Mouse (Mus musculus) neural tube, embryonic 11.5 days (tissue): Measurements from ENCODE around the gene Cnr2. TPM values are rescaled to one million over a fixed set of nuclear protein-coding genes. Genes with fewer than 3 reads are reported as not detected.

Experiments
- ATAC-seq: fragments of 200-750 bp; cut with Nextera tagmentation; 2 replicates; pipeline ENCODE4 v1.8.0; 2017; ENCODE audit warnings: moderate number of reproducible peaks, mild to moderate bottlenecking, moderate TSS enrichment, moderate library complexity; ENCODE audit not compliant: insufficient read depth, low FRiP score, low TSS enrichment
- DNase-seq: peaks from one replicate; pipeline ENCODE4 v3.0.0-alpha.2; 2015; ENCODE audit warnings: low spot score
- H3K27ac ChIP-seq: fragments of 300-500 bp; sonication (generic); 2 replicates; pipeline ENCODE4 v1.5.1; 2014; ENCODE audit warnings: low read depth, mild to moderate bottlenecking, low read length
- H3K27me3 ChIP-seq: fragments of 300-500 bp; sonication (generic); 2 replicates; pipeline ENCODE4 v1.6.1; 2014; ENCODE audit warnings: mild to moderate bottlenecking, low read length, mixed read lengths; ENCODE audit not compliant: control insufficient read depth, insufficient read depth
- H3K36me3 ChIP-seq: fragments of 300-500 bp; sonication (generic); 2 replicates; pipeline ENCODE4 v1.6.1; 2014; ENCODE audit warnings: mild to moderate bottlenecking, low read length, moderate library complexity, mixed read lengths; ENCODE audit not compliant: control insufficient read depth, insufficient read depth
- H3K4me1 ChIP-seq: fragments of 300-500 bp; sonication (generic); 2 replicates; pipeline ENCODE4 v1.6.1; 2014; ENCODE audit warnings: low read length, mixed read lengths; ENCODE audit not compliant: control insufficient read depth, insufficient read depth
- H3K4me2 ChIP-seq: fragments of 300-500 bp; sonication (generic); 2 replicates; pipeline ENCODE4 v1.6.1; 2014; ENCODE audit warnings: low read depth, mild to moderate bottlenecking, moderate library complexity
- H3K4me3 ChIP-seq: fragments of 300-500 bp; sonication (generic); 2 replicates; pipeline ENCODE4 v1.5.1; 2014; ENCODE audit warnings: low read depth, low read length
- H3K9ac ChIP-seq: fragments of 300-500 bp; sonication (generic); 2 replicates; pipeline ENCODE4 v1.6.1; 2014; ENCODE audit warnings: mild to moderate bottlenecking, low read length
- H3K9me3 ChIP-seq: fragments of 300-500 bp; sonication (generic); 2 replicates; pipeline ENCODE4 v1.6.1; 2016; ENCODE audit warnings: low read length; ENCODE audit not compliant: control insufficient read depth
- WGBS: fragments of 180-500 bp; shearing (Covaris S2); extraction: QIAGEN DNeasy Blood & Tissue Kit; methylation state at CpG from one replicate; pipeline ENCODE4 v1.1.7; 2014; 5-methylcytosine and 5-hydroxymethylcytosine counted together
- polyA plus RNA-seq: library from polyadenylated mRNA; unstranded; fragments of >200 nt; fragmentation: Nextera tagmentation; extraction: Ambion mirVana; gene quantifications from 2 replicates; pipeline ENCODE4 v1.2.1, GENCODE M21; 2014

Gene Cnr2
- polyA plus RNA-seq, 1 experiment from 2014 or later: 1.0 TPM

GRCm38 (mm10) chr4:135920304-135921241, 25.4 kb downstream of the Cnr2 start, which contains the start of gene Fuca1:
TSS of gene Fuca1 (plus strand) at chr4:135920735.
- DNase-seq: peak; percentile 97
- 2% methylated on average over 60 of the region's 60 CpGs for WGBS
- Histone ChIP-seq H3K27ac (peak within 1 kb of the TSS; percentile 17), H3K27me3 (no peaks in the 10 kb centered on the region), H3K9me3 (no peaks in the 10 kb centered on the region), H3K4me2 (peak within 1 kb of the TSS; percentile 63), H3K4me3 (peak within 1 kb of the TSS; percentile 63), H3K4me1 (peaks cover 8% of the 10 kb centered on the region; the same call in 1 of the 2 replicates), H3K36me3 (no peaks in the 10 kb centered on the region), H3K9ac (peak within 1 kb of the TSS; percentile 74)
- peak; percentile 92 for ATAC-seq

GRCm38 (mm10) chr4:135921257-135922120, 26.3 kb downstream of the Cnr2 start:
- Histone ChIP-seq H3K27me3 (no peaks in the 10 kb centered on the region), H3K4me2 (peak overlapping the region; percentile 63), H3K4me3 (peak overlapping the region; percentile 63), H3K36me3 (no peaks in the 10 kb centered on the region; the same call in 1 of the 2 replicates), H3K9ac (peak overlapping the region; percentile 74), H3K27ac (peak overlapping the region; percentile 17; the same call in 1 of the 2 replicates), H3K9me3 (no peaks in the 10 kb centered on the region), H3K4me1 (peaks cover 8% of the 10 kb centered on the region; the same call in 1 of the 2 replicates)
- WGBS: 11% methylated on average over 26 of the region's 26 CpGs
- no peak for ATAC-seq
- peak; percentile 16 for DNase-seq

DNA sequence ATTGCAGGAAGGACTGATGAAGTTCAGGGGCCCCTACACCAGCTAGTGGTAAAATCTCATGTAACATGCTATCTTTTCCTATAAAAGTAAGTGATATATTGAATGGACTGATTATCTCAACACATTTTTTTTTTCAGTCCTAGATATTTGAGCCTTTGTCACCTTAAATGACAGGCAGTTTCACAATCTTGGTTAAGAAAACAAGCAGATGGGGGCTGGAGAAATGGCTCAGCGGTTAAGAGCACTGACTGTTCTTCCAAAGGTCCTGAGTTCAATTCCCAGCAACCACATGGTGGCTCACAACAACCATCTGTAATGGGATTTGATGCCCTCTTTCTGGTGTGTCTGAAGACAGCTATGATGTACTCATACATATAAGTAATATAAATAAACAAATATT, 27.0 kb downstream of the Cnr2 start:
- no peaks in the 10 kb centered on the region; the same call in 1 of the 2 replicates for H3K36me3 ChIP-seq
- H3K9ac ChIP-seq: no peak overlapping the region
- no peaks in the 10 kb centered on the region for H3K9me3 ChIP-seq
- WGBS: 89% methylated on average over 1 of the region's 1 CpGs
- no peak for ATAC-seq
- H3K27me3 ChIP-seq: no peaks in the 10 kb centered on the region
- H3K27ac ChIP-seq: no peak overlapping the region
- no peak overlapping the region for H3K4me3 ChIP-seq
- H3K4me1 ChIP-seq: peaks cover 8% of the 10 kb centered on the region; the same call in 1 of the 2 replicates
- peak overlapping the region; percentile 63 for H3K4me2 ChIP-seq
- no peak for DNase-seq

GRCm38 (mm10) chr4:135924418-135924817, 29.2 kb downstream of the Cnr2 start:
- peaks cover 8% of the 10 kb centered on the region; the same call in 1 of the 2 replicates for H3K4me1 ChIP-seq
- DNase-seq: no peak
- 87% methylated on average over 2 of the region's 2 CpGs for WGBS

DNA sequence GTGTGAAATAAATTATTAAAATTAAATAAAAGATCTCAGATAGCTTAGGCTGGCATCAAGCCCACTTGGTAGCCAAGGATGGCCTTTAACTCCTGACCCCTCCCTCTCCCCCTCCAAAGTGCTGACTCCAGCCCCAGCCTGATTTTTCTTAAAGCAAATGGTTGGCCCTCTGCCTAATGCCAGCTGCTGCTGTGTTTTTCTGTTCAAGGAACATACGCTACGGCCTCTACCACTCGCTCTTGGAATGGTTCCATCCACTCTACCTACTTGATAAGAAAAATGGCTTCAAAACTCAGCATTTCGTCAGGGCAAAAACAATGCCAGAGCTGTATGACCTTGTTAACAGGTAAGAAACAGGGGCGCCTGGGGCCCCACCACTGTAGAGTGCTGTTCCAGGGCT, 30.1 kb downstream of the Cnr2 start:
- no peak overlapping the region for H3K9ac ChIP-seq
- H3K4me3 ChIP-seq: no peak overlapping the region
- H3K9me3 ChIP-seq: no peaks in the 10 kb centered on the region
- ATAC-seq (no peak), DNase-seq (no peak)
- peaks cover 8% of the 10 kb centered on the region; the same call in 1 of the 2 replicates for H3K4me1 ChIP-seq
- no peaks in the 10 kb centered on the region for H3K27me3 ChIP-seq
- 89% methylated on average over 5 of the region's 5 CpGs for WGBS
- H3K4me2 ChIP-seq: no peak overlapping the region
- H3K36me3 ChIP-seq: no peaks in the 10 kb centered on the region; the same call in 1 of the 2 replicates
- H3K27ac ChIP-seq: no peak overlapping the region

More at GRCm38 (mm10) chr4:135924418-135924817, 29.2 kb downstream of the Cnr2 start:
- Histone ChIP-seq H3K27ac (no peak overlapping the region), H3K4me3 (no peak overlapping the region), H3K36me3 (no peaks in the 10 kb centered on the region; the same call in 1 of the 2 replicates), H3K9ac (no peak overlapping the region), H3K4me2 (no peak overlapping the region), H3K27me3 (no peaks in the 10 kb centered on the region), H3K9me3 (no peaks in the 10 kb centered on the region)
- no peak for ATAC-seq

DNA sequence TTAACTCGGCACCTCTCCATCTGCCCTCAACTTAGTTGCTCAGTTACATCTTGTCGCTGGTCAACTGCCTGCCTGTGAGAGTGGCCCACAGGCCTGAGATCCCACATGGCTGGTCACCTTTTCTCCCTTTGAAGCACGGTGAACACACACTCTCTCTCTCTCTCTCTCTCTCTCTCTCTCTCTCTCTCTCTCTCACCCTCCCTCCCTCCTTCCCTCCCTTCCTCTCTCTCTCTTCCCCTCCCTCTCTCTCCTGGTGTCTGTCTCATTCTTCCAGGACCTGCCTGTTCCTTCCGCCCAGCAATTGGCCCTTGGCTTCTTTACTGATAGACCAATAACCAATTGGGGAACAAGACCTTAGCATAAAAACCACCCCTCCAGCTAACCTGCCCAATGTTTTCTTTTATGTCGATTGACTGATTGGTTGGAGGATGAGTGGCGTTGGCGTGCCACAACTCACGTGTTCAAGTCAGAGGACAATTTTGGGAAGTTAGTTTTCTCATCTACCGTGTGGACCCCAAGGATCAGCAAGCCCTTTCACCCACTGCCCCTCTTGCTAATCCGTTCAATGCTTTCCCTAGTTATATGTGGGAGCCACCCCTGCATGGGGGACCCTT, 31.1 kb downstream of the Cnr2 start:
- no peak overlapping the region for H3K9ac ChIP-seq
- no peak overlapping the region for H3K27ac ChIP-seq
- 91% methylated on average over 10 of the region's 10 CpGs for WGBS
- DNase-seq: no peak
- no peaks in the 10 kb centered on the region for H3K27me3 ChIP-seq
- H3K4me3 ChIP-seq: no peak overlapping the region
- H3K9me3 ChIP-seq: no peaks in the 10 kb centered on the region
- no peaks in the 10 kb centered on the region; the same call in 1 of the 2 replicates for H3K36me3 ChIP-seq
- peaks cover 7% of the 10 kb centered on the region; the same call in 1 of the 2 replicates for H3K4me1 ChIP-seq
- no peak overlapping the region for H3K4me2 ChIP-seq
- ATAC-seq: no peak

GRCm38 (mm10) chr4:135926861-135927260, 31.7 kb downstream of the Cnr2 start:
- no peak for DNase-seq
- no peaks in the 10 kb centered on the region for H3K27me3 ChIP-seq
- H3K36me3 ChIP-seq: no peaks in the 10 kb centered on the region; the same call in 1 of the 2 replicates
- no peak for ATAC-seq
- 93% methylated on average over 3 of the region's 3 CpGs for WGBS
- peaks cover 2% of the 10 kb centered on the region; the same call in 1 of the 2 replicates for H3K4me1 ChIP-seq
- no peak overlapping the region for H3K9ac ChIP-seq
- H3K27ac ChIP-seq: no peak overlapping the region
- H3K9me3 ChIP-seq: no peaks in the 10 kb centered on the region
- H3K4me3 ChIP-seq: no peak overlapping the region
- H3K4me2 ChIP-seq: no peak overlapping the region

DNA sequence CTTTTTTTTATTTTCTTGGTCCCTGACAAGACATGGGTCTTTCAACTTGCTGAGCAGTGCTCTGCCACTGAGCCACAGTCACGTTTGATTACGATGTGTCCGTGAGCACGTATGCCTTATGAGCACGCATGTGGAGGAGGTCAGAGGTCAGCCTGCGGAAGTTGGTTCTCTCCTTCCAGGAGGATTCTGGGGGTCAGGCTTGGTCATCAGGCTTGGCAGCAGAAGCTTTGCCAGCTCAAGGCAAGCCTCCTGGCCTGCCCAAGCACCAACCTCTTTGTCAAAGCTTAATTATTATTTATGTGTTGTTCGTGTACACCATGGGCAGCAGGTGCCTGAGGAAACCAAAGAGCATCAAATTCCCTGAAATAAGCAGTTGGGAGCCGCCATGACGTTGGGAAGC, 33.2 kb downstream of the Cnr2 start:
- ATAC-seq (no peak), DNase-seq (no peak)
- no peaks in the 10 kb centered on the region for H3K27me3 ChIP-seq
- no peak overlapping the region for H3K4me2 ChIP-seq
- no peaks in the 10 kb centered on the region for H3K4me1 ChIP-seq
- no peak overlapping the region for H3K27ac ChIP-seq
- WGBS: 83% methylated on average over 9 of the region's 9 CpGs
- H3K9me3 ChIP-seq: no peaks in the 10 kb centered on the region
- H3K36me3 ChIP-seq: peaks cover 2% of the 10 kb centered on the region; the same call in 1 of the 2 replicates
- no peak overlapping the region for H3K9ac ChIP-seq
- no peak overlapping the region for H3K4me3 ChIP-seq
